Mouse (Mus musculus): ENCODE results near the gene Olfr992. TPM values are rescaled to one million over a fixed set of nuclear protein-coding genes. Genes with fewer than 3 reads are reported as not detected.
A peak's percentile ranks its signal among the peaks of the same experiment; 100 is the strongest.
"Not testable (repeated sequence)": the region's sequence is repeated elsewhere in the genome, so short reads cannot be mapped to it uniquely, and the experiment has no call there.

The Olfr992 gene
- total RNA-seq (2021), result not detected
- long read RNA-seq, experiment 1, result 0 reads
- long read RNA-seq, experiment 2, result 0 reads

DNA sequence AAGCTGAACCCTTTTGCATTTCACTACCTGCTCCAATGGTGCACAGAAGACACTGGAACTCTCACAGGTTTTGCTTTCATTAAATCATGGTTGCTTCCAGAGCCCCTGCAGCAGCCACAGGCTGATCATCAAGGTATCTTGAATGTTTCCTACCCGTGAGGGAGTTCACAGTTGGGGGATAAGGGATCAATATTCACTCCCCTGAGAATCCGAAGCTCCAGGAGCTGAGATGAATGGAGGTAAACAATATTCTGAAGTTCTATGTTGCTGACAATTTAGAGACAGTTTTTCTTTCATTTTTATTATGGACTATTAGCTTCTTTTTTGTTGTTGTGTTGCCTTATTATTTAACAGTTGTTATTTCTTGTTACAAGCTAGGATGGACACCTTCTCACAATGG lies at the start of gene Olfr992:
Olfr992 (minus strand) TSS at position 101 of the 400 bp plus-strand sequence.
- TF ChIP-seq CTCF (conservative IDR thresholded peaks at IDR 0.05), result no peak
- Histone ChIP-seq H3K27ac (no peak within 1 kb of the TSS), H3K4me3 (no peak within 1 kb of the TSS)
- DNase-seq (ENCODE audit: low spot score in 2 of 2), result no peak

DNA sequence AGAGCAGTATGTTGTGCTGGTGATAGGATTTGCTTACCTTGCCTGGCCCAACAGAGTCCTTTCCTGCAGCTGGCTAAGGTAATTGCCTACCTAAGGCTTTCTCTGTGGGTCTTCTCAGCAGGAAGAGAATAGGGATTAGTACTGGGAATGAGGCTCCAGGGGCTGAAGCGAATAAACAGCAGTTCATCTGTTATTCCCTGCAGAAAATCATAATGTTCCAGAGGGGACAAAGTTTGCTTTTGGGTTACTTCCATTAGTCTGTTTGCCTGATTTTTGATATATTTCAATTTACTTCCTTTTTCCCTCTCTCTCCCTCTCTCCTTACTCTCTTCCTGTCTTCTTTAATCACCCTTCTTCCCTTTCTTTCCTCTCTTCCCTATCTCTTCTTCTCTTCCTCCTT lies 34.3 kb upstream of the Olfr992 start, which contains the start of gene Olfr995:
Olfr995 (minus strand) TSS at position 101 of the 400 bp plus-strand sequence.
- no peak for DNase-seq (ENCODE audit: low spot score in 2 of 2)
- no peak within 1 kb of the TSS for H3K4me3 ChIP-seq
- no peak within 1 kb of the TSS for H3K27ac ChIP-seq
- no peak for TF ChIP-seq CTCF (conservative IDR thresholded peaks at IDR 0.05)

DNA sequence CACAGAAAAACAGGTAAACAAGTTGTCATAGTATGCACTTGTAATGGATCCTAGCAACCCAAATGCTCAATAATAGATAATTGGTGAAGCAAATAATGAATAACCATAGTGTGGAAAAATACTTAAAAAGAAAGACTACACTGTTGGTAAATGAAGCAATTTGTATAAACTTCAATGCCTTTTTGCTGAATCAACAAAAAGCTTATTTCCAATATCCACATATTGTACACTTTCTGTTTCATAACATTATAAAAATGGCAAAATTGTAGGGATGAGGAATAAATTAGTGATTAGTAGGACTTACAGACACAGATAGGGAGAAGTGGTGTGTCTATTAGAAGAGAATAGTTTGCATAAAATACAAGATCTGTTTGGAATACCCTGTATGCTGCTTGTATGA lies 33.3 kb upstream of the Olfr992 start:
- DNase-seq (ENCODE audit: low spot score in 2 of 2), result no peak
- H3K4me3 ChIP-seq, result no peak overlapping the region

DNA sequence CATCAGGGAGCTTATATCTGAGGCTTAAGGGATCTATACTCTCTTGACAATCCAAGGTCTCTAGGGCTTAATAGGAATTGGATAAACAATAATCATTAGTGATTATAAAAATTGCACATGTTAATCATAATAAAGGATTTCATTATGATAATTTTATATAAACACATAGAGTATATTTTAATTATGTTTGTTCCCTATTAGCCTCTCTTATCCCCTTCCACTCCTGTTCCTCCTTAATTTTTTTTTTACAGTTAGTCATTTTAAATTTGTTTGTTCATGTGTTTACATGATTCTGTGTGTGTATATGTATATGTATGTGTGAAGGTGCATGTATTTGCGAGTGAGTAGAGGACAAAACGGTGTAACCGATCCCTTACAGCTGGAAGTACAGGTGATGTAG lies 27.1 kb upstream of the Olfr992 start, which contains the start of gene Olfr994:
Olfr994 (minus strand) TSS at position 101 of the 400 bp plus-strand sequence.
- DNase-seq (ENCODE audit: low spot score in 2 of 2), result no peak
- TF ChIP-seq CTCF (conservative IDR thresholded peaks at IDR 0.05), result no peak
- no peak within 1 kb of the TSS for H3K27ac ChIP-seq

More for the DNA sequence above, 33.3 kb upstream of the Olfr992 start:
- H3K27ac ChIP-seq, result no peak overlapping the region
- no peak for TF ChIP-seq CTCF (conservative IDR thresholded peaks at IDR 0.05)

DNA sequence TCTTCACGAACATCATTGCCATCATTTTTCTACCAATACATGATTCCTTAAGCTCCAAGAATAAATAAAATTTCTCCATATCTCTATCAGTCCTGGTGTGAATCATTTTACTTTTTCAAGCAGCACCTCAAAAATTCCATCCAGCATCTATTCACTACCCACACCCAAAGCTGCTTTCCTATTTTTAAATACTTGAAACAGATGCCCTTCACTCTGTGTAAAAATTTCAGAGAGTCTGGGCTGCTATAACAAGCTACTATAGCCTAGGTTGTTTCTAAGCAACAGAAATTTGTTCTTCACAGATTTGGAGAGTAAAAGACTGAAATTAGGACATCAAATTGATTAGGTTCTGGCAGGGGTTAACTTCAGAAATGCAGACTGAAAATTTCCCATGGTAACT lies 16.6 kb upstream of the Olfr992 start:
- peak overlapping the region; percentile 87 for H3K27ac ChIP-seq
- H3K4me3 ChIP-seq, result no peak overlapping the region
- DNase-seq (ENCODE audit: low spot score in 2 of 2), result peak; percentile 17 to 67
- no peak for TF ChIP-seq CTCF (conservative IDR thresholded peaks at IDR 0.05)

More for the DNA sequence above, 27.1 kb upstream of the Olfr992 start, which contains the start of gene Olfr994:
- H3K4me3 ChIP-seq, result no peak within 1 kb of the TSS

DNA sequence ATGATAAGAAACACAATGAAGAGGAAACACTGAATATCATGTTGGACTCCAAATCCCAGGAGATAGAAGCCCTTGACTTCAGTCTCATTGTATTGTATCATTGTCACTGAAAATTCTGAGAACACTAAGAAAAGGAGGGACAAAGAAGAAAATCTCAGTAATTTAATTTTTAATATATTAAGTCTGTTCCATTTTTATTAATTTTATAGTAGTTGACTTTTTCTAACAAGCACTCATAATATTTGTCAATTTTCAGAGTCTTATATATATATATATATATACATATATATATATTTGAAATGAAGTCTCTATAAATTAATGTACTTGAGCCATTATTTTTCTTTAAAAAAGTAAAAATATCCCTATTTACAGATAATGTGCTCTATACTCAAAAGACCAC lies 5.5 kb upstream of the Olfr992 start, which contains the start of gene Olfr993:
Olfr993 (minus strand) TSS at position 101 of the 400 bp plus-strand sequence.
- no peak for DNase-seq (ENCODE audit: low spot score in 2 of 2)
- H3K27ac ChIP-seq, result no peak within 1 kb of the TSS
- H3K4me3 ChIP-seq, result no peak within 1 kb of the TSS
- TF ChIP-seq CTCF (conservative IDR thresholded peaks at IDR 0.05), result no peak

DNA sequence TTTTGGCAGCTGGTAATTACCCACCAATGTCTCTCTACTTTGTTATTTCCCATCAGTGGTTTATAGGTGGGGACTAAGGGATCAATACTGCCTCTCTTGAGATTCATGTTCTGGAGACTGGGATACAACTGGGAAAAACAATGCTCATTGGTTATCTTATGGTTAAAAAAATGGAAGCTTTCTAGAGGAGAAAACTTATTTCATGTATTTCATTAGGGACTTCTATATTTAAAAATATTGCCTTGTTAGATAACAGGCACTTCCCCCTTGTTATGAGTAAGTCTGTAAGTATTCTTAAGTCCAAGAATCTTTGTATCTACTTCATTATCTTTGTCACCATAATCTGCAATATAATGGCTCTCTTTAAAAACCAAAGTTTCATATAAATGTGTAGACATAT lies 46.1 kb downstream of the Olfr992 start, which contains the start of gene Olfr988:
Olfr988 (minus strand) TSS at position 101 of the 400 bp plus-strand sequence.
- H3K4me3 ChIP-seq; DNase-seq (ENCODE audit: low spot score in 2 of 2): not testable (repeated sequence)

More for the DNA sequence above, 46.1 kb downstream of the Olfr992 start, which contains the start of gene Olfr988:
- not testable (repeated sequence) for H3K27ac ChIP-seq

Other genes starting within 250 kb of the Olfr992 start
- 10 to 100 TPM; 13.3 to 13.7 TPM for gene Lrrc55, start 212.3 kb downstream of the Olfr992 start, total RNA-seq (2021)
- not detected for gene Olfr987, start 70.2 kb downstream of the Olfr992 start, total RNA-seq (2021)
- gene Olfr988, start 46.2 kb downstream of the Olfr992 start, total RNA-seq (2021), result not detected
- gene Olfr993, start 5.4 kb upstream of the Olfr992 start, total RNA-seq (2021), result not detected
- not detected for gene Olfr994, start 27.0 kb upstream of the Olfr992 start, total RNA-seq (2021)
- not detected for gene Olfr995, start 34.2 kb upstream of the Olfr992 start, total RNA-seq (2021)
- under 1 TPM; 0.15 to 0.26 TPM for gene 4833423E24Rik, start 109.6 kb upstream of the Olfr992 start, total RNA-seq (2021)
- gene Olfr996, start 169.7 kb upstream of the Olfr992 start, total RNA-seq (2021), result not detected
- not detected for gene Olfr998, start 179.5 kb upstream of the Olfr992 start, total RNA-seq (2021)
- gene Olfr1000, start 202.4 kb upstream of the Olfr992 start, total RNA-seq (2021), result not detected
- gene Olfr1002, start 241.2 kb upstream of the Olfr992 start, total RNA-seq (2021), result not detected